Mouse (Mus musculus): ENCODE results near the gene Fras1.
A peak's percentile ranks its signal among the peaks of the same experiment; 100 is the strongest.

Fras1 gene

DNA sequence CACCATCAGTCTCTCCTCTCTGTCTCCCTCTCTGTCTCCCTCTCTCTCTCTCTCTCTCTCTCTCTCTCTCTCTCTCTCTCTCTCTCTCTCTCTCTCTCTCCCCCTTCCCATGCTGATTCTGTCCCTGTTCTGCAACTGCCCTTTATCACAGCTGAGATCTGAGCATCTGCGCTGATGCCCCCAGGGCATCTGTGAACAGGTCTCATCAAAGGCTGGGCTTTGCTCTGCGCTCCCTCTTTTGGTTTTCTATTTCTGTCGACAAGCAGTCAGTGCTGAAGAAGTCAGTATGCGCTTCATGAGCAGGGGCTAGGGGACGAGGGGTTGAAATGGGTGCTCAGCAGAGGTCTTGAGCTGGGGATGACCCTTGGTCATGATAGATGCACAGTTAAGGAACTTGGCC lies 206.2 kb downstream of the Fras1 start:
- no peak for DNase-seq (ENCODE audit: low spot score)

GRCm38 (mm10) chr5:96584730-96585129 lies 211.0 kb downstream of the Fras1 start:
- DNase-seq (ENCODE audit: low spot score), result no peak

GRCm38 (mm10) chr5:96590621-96591020 lies 216.9 kb downstream of the Fras1 start:
- DNase-seq (ENCODE audit: low spot score), result no peak

- DNase-seq (ENCODE audit: low spot score), result no peak
Measured at GRCm38 (mm10) chr5:96595793-96596192, 222.0 kb downstream of the Fras1 start.

GRCm38 (mm10) chr5:96603974-96604769 lies 230.4 kb downstream of the Fras1 start:
- no peak for DNase-seq (ENCODE audit: low spot score)

- no peak for DNase-seq (ENCODE audit: low spot score)
Measured at GRCm38 (mm10) chr5:96608036-96608435, 234.3 kb downstream of the Fras1 start.

GRCm38 (mm10) chr5:96608581-96609280 lies 235.0 kb downstream of the Fras1 start:
- no peak for DNase-seq (ENCODE audit: low spot score)

- no peak for DNase-seq (ENCODE audit: low spot score)
Measured at GRCm38 (mm10) chr5:96612077-96612476, 238.3 kb downstream of the Fras1 start.

- DNase-seq (ENCODE audit: low spot score), result no peak
Measured at GRCm38 (mm10) chr5:96616954-96617646, 243.3 kb downstream of the Fras1 start.

- DNase-seq (ENCODE audit: low spot score), result no peak
Measured at GRCm38 (mm10) chr5:96618008-96618407, 244.3 kb downstream of the Fras1 start.

GRCm38 (mm10) chr5:96620209-96620608 lies 246.5 kb downstream of the Fras1 start:
- DNase-seq (ENCODE audit: low spot score), result no peak

DNA sequence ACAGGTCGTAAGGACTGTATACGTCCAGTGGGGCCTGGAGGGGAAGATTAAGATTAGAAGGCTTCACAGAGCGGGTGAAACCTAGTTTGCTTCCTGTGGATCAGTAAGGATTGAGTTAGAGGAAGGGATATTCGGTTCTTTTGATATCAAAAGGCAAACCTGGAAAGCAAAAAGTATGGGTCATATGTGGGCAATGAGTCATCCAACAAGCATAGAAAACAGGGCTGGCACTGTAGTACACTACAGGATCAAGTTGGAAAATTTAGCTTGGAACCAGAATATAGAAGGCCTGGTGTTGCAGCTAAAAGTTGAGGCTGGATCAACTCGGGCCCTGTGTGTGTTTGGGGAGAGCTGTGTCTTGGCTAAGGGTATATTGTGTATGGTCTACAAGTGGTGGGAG lies 246.9 kb downstream of the Fras1 start:
- no peak for DNase-seq (ENCODE audit: low spot score)

DNA sequence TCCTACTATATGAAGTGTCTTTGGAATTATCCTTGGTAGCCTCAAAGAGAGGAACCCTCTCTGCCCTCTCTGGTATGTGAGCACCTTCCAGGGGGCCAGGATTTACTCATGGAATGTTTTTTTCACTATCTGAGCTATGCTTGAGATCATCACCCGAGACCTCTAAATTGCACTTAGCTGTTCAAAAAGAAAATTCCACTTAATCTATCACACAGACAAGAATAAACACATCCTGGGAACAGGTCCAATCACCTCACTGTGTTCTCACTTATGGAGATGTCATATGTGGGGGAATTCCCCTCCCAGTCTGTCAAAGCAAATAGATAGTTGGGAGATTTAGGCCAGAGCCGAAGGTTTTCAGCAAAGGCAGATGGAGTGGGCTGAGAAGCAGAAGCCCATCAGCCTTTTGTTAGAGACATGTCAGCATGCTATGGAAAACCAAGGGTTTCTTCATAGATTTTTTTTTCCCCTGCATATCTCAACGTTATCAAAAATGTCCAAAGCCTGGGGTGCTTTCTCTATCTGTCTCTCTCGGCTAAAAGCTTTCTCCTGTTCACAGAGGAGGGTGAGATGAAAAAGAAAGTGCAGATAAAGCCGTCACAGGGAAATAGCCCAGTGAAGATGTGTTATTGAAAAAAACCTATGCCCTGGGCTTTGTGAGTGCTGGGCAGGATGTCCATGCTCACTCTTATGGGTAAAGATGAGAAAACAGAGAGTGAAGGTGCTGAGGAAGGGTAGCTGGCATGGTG lies 249.0 kb downstream of the Fras1 start:
- no peak for DNase-seq (ENCODE audit: low spot score)

DNA sequence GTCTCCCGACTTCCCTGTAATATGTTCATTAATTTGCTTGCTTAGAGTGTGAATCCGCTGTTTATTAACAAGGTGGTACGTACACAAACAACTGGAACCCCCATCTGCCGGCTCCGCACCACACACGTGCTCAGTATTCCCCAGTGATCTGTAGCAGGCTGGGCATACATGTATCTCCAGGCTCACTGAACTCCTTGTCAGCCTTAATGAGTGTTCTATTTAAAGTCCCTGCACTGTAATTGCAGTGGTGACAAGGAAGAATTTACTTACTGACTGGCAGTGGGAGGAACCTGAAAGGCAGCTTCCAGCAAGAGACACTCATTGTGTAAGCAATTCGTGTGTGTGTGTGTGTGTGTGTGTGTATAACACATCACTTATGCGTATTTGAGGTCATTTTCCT lies 256.1 kb downstream of the Fras1 start:
- no peak for DNase-seq (ENCODE audit: low spot score)

GRCm38 (mm10) chr5:96635146-96635862 lies 261.5 kb downstream of the Fras1 start:
- DNase-seq (ENCODE audit: low spot score), result no peak

- no peak for DNase-seq (ENCODE audit: low spot score)
Measured at GRCm38 (mm10) chr5:96635866-96636265, 262.1 kb downstream of the Fras1 start.

DNA sequence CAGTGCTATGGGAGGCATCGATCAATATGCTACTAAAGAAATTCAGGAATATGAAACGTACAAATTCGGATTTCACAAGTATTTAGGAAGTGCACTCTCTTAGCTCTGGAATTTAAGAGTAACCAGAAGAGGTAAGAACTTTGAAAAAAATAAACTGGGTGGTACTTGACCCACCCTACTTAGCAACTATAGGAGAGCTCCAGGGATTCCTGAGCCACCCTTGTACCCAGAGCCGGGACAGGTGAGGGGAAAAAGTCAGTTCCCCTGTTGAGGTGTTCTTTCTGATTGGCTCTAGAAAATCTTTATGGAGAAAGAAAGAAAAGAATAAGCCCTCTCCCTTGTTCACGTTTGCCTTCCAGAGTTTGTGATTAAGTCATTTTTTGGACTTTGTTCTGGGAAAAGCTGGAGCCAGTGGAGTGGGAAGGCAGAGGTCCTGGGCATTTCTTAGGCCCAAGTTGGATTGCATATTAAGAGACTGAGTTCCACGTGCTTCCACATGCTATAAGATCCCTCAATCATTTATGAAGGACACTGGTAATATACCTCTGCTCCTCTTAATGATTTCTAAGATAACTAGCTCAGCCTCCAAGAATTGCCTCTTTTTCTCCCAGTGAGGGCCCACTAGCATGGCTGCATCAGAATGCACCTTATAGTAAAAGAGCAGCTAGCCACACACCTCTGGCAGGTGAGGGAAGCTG lies 265.6 kb downstream of the Fras1 start:
- DNase-seq (ENCODE audit: low spot score), result no peak

GRCm38 (mm10) chr5:96641297-96641696 lies 267.5 kb downstream of the Fras1 start:
- DNase-seq (ENCODE audit: low spot score), result no peak

DNA sequence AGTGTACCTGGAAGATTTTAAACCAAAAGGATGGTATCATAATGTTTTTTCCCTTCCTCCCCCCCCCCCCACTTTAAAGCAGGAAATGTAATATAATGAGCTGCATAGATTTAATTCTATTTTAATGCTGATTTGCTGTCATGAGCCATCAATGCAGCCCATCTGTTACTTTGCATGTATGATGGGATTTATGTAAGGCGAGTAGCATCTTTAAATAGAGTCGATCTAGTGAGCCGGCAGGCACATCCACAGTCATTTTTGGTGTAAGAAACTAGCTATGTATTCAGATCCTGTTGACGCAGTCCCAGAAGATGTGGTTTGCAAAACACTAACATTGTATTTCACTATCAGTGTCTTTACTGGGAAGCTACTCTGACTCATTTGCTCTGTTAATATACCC lies 301.9 kb downstream of the Fras1 start:
- DNase-seq (ENCODE audit: low spot score), result no peak

DNA sequence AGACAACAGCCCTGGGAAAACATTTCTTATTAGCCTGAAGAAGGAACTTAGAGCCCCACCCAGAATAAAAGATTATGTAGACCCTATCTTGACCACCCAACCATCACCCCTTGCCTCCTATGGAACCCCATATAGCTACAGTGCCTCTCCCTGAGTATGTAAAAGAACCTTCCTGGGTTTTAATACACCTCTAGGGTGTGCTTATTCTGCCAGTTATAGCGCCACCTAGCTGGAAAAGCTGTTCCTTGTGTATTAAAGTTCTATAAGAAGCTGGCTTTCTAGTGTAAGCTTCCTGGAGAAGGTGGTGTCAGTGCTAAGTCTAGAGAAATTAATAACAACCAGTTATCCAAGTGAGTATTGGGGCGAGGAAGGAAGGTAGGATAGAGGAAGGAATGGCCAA lies 303.7 kb downstream of the Fras1 start:
- DNase-seq (ENCODE audit: low spot score), result peak; percentile 12

- no peak for DNase-seq (ENCODE audit: low spot score)
Measured at GRCm38 (mm10) chr5:96681085-96681484, 307.3 kb downstream of the Fras1 start.
